Mouse (Mus musculus) CH12F3 (cell line): Measurements from ENCODE around the gene Cox4i2.

Experiments used
- in situ Hi-C: fragments of 300-500 bp; cut with MboI; formaldehyde crosslinking; loops from 2 replicates; pipeline ENCODE4 v1.14.3; 2020; ENCODE audit warnings: low sequenced_read_pairs

The Cox4i2 gene

GRCm38 (mm10) chr2:152753944-152754711, at the start of gene Cox4i2:
TSS of gene Cox4i2 (plus strand) at chr2:152754173.
- in situ Hi-C loops, result no loop called here

GRCm38 (mm10) chr2:152704256-152704605, 49.7 kb upstream of the Cox4i2 start:
- in situ Hi-C loops, result no loop called here

- in situ Hi-C loops, result no loop called here
Measured at GRCm38 (mm10) chr2:152704811-152705370, 49.1 kb upstream of the Cox4i2 start.

GRCm38 (mm10) chr2:152705993-152706571, 47.9 kb upstream of the Cox4i2 start:
- in situ Hi-C loops, result no loop called here

DNA sequence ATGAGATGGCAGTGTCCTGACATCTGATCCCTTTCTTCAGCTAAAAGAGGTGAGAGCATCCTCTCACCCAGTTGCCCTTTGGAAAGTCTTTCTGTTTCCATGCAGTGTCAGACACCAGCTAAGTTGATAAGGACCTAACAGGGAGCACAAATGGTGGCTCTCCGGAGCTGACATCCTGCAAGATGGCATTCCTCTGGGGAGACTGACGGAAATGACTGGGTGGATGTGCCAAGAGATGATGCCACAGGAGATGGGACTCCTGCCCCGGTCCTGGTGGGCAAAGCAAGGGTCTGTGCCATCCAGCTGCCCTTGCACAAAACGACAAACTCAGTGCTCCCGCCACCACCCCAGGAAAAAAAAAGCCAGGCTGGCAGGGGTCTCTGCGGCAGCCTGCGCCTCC, 46.8 kb upstream of the Cox4i2 start:
- in situ Hi-C loops, result no loop called here

DNA sequence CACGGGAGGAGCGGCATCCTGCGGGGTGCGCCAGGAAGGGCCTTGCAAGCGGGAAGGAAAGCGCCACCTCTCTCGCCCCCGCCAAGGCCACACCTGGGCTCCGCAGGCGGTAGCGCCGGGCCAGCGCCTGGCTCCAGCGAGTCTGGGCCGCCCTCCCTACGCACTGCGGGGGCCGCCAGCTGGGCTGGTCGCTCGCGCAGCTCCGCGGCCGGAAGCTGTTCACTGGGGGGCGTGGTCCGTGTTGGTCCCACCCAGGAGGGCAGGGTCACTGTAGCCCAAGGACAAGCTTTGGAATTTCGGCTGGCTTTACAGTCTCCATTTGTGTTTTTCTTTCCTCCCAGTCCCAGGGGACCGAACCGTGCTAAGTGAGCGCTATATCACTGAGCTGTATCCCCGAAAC, 46.3 kb upstream of the Cox4i2 start:
- in situ Hi-C loops, result no loop called here

- in situ Hi-C loops, result no loop called here
Measured at GRCm38 (mm10) chr2:152709066-152709465, 44.9 kb upstream of the Cox4i2 start.

DNA sequence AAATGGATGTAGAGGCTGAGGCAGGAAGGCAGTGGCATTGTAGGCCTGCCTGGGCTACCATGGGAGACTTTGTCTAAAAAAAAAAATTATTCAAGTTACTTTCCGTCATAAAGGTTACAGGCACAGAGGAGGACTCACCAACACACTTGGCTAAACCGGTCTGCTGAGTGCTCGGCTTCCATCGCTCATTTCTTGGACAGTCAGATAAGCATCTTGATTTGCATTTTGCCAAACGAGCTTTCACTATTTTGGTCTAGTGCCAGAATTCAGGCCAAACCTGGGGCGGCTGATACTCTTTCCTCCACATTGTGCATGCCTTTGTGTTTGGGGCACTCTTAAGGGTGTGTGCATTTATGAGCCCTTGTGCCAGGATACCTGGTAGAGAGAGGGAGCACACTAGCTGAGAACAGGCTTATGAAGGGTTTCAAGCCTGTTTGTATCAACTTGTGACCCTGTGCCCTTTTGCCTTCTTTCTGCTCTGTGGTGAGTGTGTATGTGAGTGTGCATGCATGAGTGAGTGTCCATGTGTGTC, 37.7 kb upstream of the Cox4i2 start:
- in situ Hi-C loops, result no loop called here

DNA sequence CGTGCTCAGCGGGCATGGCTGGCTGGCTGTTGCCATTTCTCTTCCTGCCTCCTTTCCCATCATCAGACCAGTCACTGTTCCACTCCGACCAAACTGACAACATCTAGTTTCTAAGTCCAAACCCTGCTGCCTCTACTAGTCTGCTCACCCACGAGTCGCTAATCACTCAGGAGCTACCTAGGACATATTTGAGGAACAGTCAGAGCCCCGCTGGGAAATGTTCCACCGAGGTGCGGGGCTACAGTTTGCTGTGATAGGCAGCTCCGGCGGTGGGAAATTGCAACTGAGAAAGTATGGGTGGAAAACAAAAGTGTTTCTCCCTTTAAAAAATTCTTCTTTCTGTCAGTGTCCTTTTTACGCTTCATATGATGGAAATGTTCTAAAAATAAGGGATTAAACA, 36.3 kb upstream of the Cox4i2 start:
- in situ Hi-C loops, result no loop called here

GRCm38 (mm10) chr2:152718076-152718475, 35.9 kb upstream of the Cox4i2 start:
- in situ Hi-C loops, result no loop called here

GRCm38 (mm10) chr2:152723651-152724331, 30.2 kb upstream of the Cox4i2 start:
- in situ Hi-C loops, result no loop called here

- in situ Hi-C loops, result no loop called here
Measured at GRCm38 (mm10) chr2:152724332-152724723, 29.6 kb upstream of the Cox4i2 start.

DNA sequence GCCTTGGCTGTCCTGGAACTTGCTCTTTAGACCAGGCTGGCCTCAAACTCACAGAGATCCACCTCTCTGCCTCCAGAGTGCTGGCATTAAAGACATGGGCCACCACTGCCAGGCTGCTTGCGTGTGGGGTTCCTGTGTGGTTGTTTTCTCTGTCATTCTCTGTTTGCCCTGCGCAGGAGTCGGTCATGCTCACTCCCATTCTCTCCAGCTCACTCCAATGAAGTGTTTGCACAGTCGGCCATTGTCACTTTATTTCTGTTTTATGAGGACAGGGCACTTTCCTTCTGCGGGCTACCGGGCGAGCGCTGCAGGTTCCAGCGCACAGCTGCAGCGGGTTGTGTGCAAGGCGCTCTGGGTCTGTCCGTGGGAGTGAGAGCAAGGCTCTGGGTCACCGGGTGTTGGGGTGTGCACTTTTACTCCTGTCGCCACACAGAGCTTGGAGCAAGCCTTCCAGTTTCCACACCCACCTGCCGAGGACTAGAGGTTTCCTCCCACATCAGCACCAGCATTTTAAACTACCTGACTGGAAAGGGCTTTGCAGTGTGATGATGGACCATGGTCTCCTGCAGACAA, 28.7 kb upstream of the Cox4i2 start:
- in situ Hi-C loops, result no loop called here

- in situ Hi-C loops, result no loop called here
Measured at GRCm38 (mm10) chr2:152726213-152726612, 27.8 kb upstream of the Cox4i2 start.

- in situ Hi-C loops, result no loop called here
Measured at GRCm38 (mm10) chr2:152726751-152727335, 27.1 kb upstream of the Cox4i2 start.

DNA sequence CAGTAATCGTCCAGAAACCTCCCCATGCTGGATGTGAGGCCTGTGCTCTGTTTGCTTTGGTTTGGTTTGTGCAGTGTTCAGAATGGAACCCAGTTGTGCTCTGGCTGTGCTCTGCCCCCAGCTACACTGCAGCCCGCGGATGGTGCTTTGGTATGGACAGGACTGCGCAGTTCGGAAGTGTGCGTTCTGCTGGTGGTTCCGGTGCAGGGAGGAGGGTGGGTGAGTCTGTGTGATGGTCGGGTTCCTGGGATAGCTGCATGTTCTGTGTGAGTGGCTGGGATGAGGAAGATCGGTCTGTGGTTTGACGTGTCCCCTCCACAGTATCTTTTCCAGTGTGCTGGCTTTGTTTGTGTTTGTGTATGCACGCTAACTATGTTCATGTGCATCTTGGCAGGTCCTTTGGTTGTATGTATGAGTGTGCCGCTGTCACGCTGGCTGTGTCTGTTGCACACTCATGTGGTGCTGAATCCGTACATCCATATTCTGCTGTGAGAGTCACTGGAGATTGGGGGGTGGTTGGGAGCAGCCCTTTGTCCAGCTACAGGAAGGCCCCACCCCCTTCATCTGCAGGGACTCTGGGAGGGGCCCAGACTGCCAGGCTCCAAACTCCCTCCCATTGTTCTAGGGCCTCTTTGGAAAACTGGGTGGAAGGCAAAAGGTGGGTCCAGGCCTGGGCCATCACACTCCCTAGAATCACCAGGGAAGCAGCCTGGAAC, 26.0 kb upstream of the Cox4i2 start:
- in situ Hi-C loops, result no loop called here

GRCm38 (mm10) chr2:152728594-152728993, 25.4 kb upstream of the Cox4i2 start:
- in situ Hi-C loops, result no loop called here

GRCm38 (mm10) chr2:152729013-152729635, 24.8 kb upstream of the Cox4i2 start:
- in situ Hi-C loops, result no loop called here

DNA sequence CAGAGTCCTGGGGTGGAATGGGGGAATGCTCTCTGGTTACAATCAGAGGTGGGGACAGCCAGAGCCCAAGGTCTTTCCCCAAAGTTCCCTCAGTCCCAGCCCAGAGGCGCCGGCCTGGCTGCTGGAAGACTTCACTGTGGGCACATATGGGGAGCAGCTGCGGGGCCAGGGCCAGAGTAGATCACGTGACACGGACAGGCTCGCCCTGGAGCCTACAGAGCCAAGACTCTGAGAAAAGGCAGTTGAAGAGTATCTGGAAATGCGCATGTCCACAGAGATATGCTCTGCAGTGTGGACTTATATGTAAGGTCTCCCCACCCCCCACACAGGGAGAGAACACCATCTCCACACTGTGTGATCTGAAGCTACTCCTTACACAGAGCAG, 24.3 kb upstream of the Cox4i2 start:
- in situ Hi-C loops, result no loop called here

DNA sequence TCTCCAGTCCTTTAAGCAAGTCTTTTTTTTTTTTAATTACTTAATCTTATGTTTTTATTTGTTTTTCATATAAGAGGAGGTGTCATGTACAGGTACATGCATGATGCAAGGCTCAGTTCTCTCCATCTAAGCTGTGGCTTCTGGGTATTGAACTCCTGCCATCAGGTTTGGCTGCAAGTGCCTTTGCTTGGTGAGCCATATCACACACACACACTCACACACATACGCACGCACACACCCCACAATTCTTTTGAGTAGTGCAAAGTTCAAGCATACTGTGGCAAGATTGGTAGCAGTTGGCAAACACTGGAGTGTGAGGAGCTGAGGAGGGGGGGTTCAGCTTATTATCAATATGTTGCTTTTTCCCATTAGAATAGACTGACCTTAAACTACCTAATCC, 20.8 kb upstream of the Cox4i2 start:
- in situ Hi-C loops, result no loop called here
